Mouse (Mus musculus) megakaryocyte, embryonic 14.5 days (primary cell): ENCODE measurements around the gene Samd11. TPM values are rescaled to one million over a fixed set of nuclear protein-coding genes. Genes with fewer than 3 reads are reported as not detected.

Source experiments
- H3K27me3 ChIP-seq: replicated peaks from 2 replicates; pipeline ENCODE3; 2012; ENCODE audit warnings: inconsistent platforms
- H3K36me3 ChIP-seq: replicated peaks from 2 replicates; pipeline ENCODE3; 2012; ENCODE audit warnings: low read length, inconsistent platforms, mixed read lengths
- H3K4me1 ChIP-seq: 2 replicates; pipeline ENCODE4 v1.6.1; 2012; ENCODE audit warnings: inconsistent platforms
- H3K4me3 ChIP-seq: replicated peaks from 2 replicates; pipeline ENCODE3; 2012; ENCODE audit warnings: moderate library complexity, mild to moderate bottlenecking, inconsistent platforms
- H3K9me3 ChIP-seq: 2 replicates; pipeline ENCODE4 v1.6.1; 2012; ENCODE audit warnings: inconsistent platforms
- FLI1 ChIP-seq: IDR thresholded peaks from 2 replicates; pipeline ENCODE4 v1.6.1; 2012; ENCODE audit warnings: low read length, inconsistent platforms, mixed read lengths
- GATA1 ChIP-seq: IDR thresholded peaks from 3 replicates; pipeline ENCODE4 v1.6.1; 2012; ENCODE audit warnings: mixed read lengths, low read length, inconsistent platforms, borderline replicate concordance
- polyA plus RNA-seq: library from polyadenylated mRNA; stranded (reverse); fragments of >175 nt; gene quantifications from 2 replicates; pipeline ENCODE4 v1.2.3, GENCODE M21; 2012; ENCODE audit warnings: low replicate concordance; ENCODE audit not compliant: insufficient read depth

Samd11 gene
- polyA plus RNA-seq, 1 experiment: 2.5 TPM

- Histone ChIP-seq H3K4me1 (peaks cover 60% of the 10 kb centered on the region), H3K9me3 (no peaks in the 10 kb centered on the region), H3K27me3 (peaks cover 49% of the 10 kb centered on the region), H3K36me3 (peaks cover 3% of the 10 kb centered on the region), H3K4me3 (peak within 1 kb of the TSS; percentile 97)
- TF ChIP-seq GATA1 (no peak), FLI1 (no peak)
Observed at GRCm38 (mm10) chr4:156197131-156197828, 58.2 kb downstream of the Samd11 start, which contains the start of gene Agrn. Gene Agrn, minus strand, starts transcription at chr4:156197488.

Other genes with a start within 250 kb of the Samd11 start
- 2.3 and 9.4 TPM in 2 replicates for gene Tnfrsf4, start 241.8 kb downstream of the Samd11 start, polyA plus RNA-seq
- 2.9 TPM in 1 of 2 replicates, not detected in the other for gene Tnfrsf18, start 229.5 kb downstream of the Samd11 start, polyA plus RNA-seq
- gene Ttll10, start 196.2 kb downstream of the Samd11 start, polyA plus RNA-seq: not detected in 2 replicates
- 1.6 and 2.1 TPM in 2 replicates for gene 9430015G10Rik, start 145.7 kb downstream of the Samd11 start, polyA plus RNA-seq
- 0.83 and 1.3 TPM in 2 replicates for gene Rnf223, start 125.1 kb downstream of the Samd11 start, polyA plus RNA-seq
- 0.71 and 2.3 TPM in 2 replicates for gene Agrn, start 58.2 kb downstream of the Samd11 start, polyA plus RNA-seq
- gene Isg15, start 54.8 kb downstream of the Samd11 start, polyA plus RNA-seq: 48.7 TPM in 1 of 2 replicates, not detected in the other
- gene AW011738, start 52.4 kb downstream of the Samd11 start, polyA plus RNA-seq: 0.89 and 3.4 TPM in 2 replicates
- gene Perm1, start 39.8 kb downstream of the Samd11 start, polyA plus RNA-seq: not detected in 2 replicates
- gene Plekhn1, start 20.8 kb downstream of the Samd11 start, polyA plus RNA-seq: 16.1 and 21.9 TPM in 2 replicates
- 9.1 and 29.6 TPM in 2 replicates for gene Noc2l, start 19.6 kb downstream of the Samd11 start, polyA plus RNA-seq
- not detected in 2 replicates for gene Vmn2r-ps159, start 75.4 kb upstream of the Samd11 start, polyA plus RNA-seq